Mouse (Mus musculus) spleen, adult 2 months (tissue): ENCODE results near the gene Gm49450.

Experiments used
- CTCF ChIP-seq: fragments of 200-500 bp; IDR thresholded peaks from 2 replicates; pipeline ENCODE4 v1.5.1; 2011; ENCODE audit warnings: mild to moderate bottlenecking, inconsistent platforms; ENCODE audit not compliant: insufficient read depth, insufficient read length, insufficient replicate concordance; ENCODE audit errors: extremely low read depth
- POLR2A ChIP-seq: fragments of 200-500 bp; IDR thresholded peaks from 2 replicates; pipeline ENCODE4 v1.6.1; 2011; ENCODE audit warnings: low read depth, low read length, inconsistent platforms

DNA sequence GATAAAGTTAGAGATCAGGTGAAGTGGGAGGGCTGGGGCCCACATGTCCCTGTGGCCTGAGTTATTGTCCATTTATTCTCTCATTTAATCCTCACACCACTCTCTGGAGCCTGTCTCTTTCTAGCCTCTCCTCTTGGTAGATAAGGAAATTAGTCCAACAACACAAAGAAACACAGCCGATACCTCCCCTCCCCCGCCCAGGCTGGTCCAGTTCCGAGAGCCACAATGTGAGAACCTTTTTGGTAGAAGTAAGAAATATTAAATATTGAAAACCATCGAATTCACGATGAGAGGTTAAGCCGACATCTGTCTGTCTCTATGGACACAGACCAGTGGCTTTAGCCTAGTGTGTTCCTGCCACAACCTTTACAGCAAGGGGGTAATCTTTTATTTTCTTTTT lies 31.3 kb upstream of the Gm49450 start:
- TF ChIP-seq CTCF, result no peak
- TF ChIP-seq POLR2A, result no peak
